Mouse (Mus musculus) fat pad, adult 2 months (tissue): ENCODE measurements around the gene Arg2.
"Not testable (repeated sequence)": the region's sequence is repeated elsewhere in the genome, so short reads cannot be mapped to it uniquely, and the experiment has no call there.

ENCODE experiments used
- DNase-seq: peaks from one replicate; pipeline ENCODE4 v3.0.0-alpha.2; 2011; ENCODE audit warnings: low read depth, low spot score; ENCODE audit errors: extremely low read depth

Gene Arg2

GRCm38 (mm10) chr12:79170421-79170820 is 39.8 kb downstream of the Arg2 start:
- no peak for DNase-seq

GRCm38 (mm10) chr12:79171269-79171995 is 40.9 kb downstream of the Arg2 start:
- no peak for DNase-seq

- DNase-seq, result no peak
Observed at GRCm38 (mm10) chr12:79172019-79172941, 41.7 kb downstream of the Arg2 start, which contains the start of gene Vti1b. TSS of gene Vti1b (minus strand) at chr12:79172667.

- no peak for DNase-seq
Observed at GRCm38 (mm10) chr12:79173721-79174120, 43.1 kb downstream of the Arg2 start.

GRCm38 (mm10) chr12:79175998-79176397 is 45.4 kb downstream of the Arg2 start:
- no peak for DNase-seq

GRCm38 (mm10) chr12:79185160-79185559 is 54.6 kb downstream of the Arg2 start:
- not testable (repeated sequence) for DNase-seq

- peak; percentile 91 for DNase-seq
Observed at GRCm38 (mm10) chr12:79190931-79191673, 60.5 kb downstream of the Arg2 start.

- no peak for DNase-seq
Observed at GRCm38 (mm10) chr12:79191701-79192100, 61.1 kb downstream of the Arg2 start.

- DNase-seq, result no peak
Observed at GRCm38 (mm10) chr12:79192193-79192592, 61.6 kb downstream of the Arg2 start, which contains the start of gene Rdh11. TSS of gene Rdh11 (minus strand) at chr12:79192293.

GRCm38 (mm10) chr12:79193441-79193840 is 62.9 kb downstream of the Arg2 start:
- DNase-seq, result no peak

GRCm38 (mm10) chr12:79197105-79197504 is 66.5 kb downstream of the Arg2 start:
- no peak for DNase-seq

GRCm38 (mm10) chr12:79201882-79202281 is 71.3 kb downstream of the Arg2 start:
- DNase-seq, result no peak
